ENCODE assay signal across 24 mouse cellular contexts in the genomic region with DNA sequence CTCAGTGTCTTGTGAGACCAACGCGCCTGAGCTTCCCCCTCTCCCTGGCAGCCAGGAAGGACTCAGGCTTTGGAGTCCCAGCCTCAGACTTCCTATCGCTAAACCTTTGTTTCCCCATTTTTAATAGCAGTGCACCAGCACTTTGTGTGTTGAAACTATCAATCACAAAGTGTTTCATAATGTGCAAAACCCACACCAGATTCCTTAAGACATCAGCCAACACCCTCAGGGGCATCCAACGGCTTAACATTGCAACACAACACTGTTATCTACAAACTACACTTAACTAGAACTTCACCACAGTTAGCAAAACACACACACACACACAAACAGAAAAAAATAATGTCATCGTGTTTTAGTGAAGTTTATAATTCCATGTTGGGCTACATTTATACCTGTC. TPM values are rescaled to one million over a fixed set of nuclear protein-coding genes. Genes with fewer than 3 reads are reported as not detected.
DNase-seq lines count a peak whose midpoint lies in the region; ATAC-seq and TF ChIP-seq lines count a peak whose summit lies in the region.
"Had no signal": no experiment of that assay in that cellular context is flagged by ENCODE, and none has a peak within 500 bp of the region (broad histone marks: within the 10 kb centered on the region; RNA-seq: fewer than 3 reads in every experiment).

No protein-coding gene starts in this region.

- H3K4me2 ChIP-seq in liver, embryonic 16.5 days (ENCODE audit: low read depth, low read length), result no peak overlapping the region
- no peak overlapping the region for H3K4me2 ChIP-seq in hindbrain, embryonic 14.5 days (replicated peaks)
- H3K4me2 ChIP-seq: embryonic facial prominence, embryonic 13.5 days; heart, embryonic 15.5 days; limb, embryonic 13.5 days; midbrain, embryonic 13.5 days; neural tube, embryonic 13.5 days had no signal

- H3K4me1 ChIP-seq in liver, adult 2 months (ENCODE audit: control insufficient read depth, insufficient read depth, low read length), result peaks cover 30% of the 10 kb centered on the region
- peaks cover 35% of the 10 kb centered on the region for H3K4me1 ChIP-seq in bone marrow macrophage, adult 2 months (ENCODE audit: control insufficient read depth, insufficient read depth, low read length)
- peaks cover 10% of the 10 kb centered on the region for H3K4me1 ChIP-seq in liver, embryonic 16.5 days (ENCODE audit: control insufficient read depth, low read depth, low read length)
- H3K4me1 ChIP-seq in hindbrain, embryonic 14.5 days (replicated peaks; ENCODE audit: control insufficient read depth, insufficient read depth, low read length), result no peaks in the 10 kb centered on the region
- H3K4me1 ChIP-seq: embryonic facial prominence, embryonic 13.5 days; heart, embryonic 15.5 days; limb, embryonic 13.5 days; neural tube, embryonic 13.5 days had no signal

- no peak overlapping the region for H3K9ac ChIP-seq in liver, adult 2 months (ENCODE audit: low read depth, low read length)
- H3K9ac ChIP-seq in liver, embryonic 16.5 days (ENCODE audit: low read depth, low read length), result no peak overlapping the region
- H3K9ac ChIP-seq in hindbrain, embryonic 14.5 days, result no peak overlapping the region
- H3K9ac ChIP-seq: embryonic facial prominence, embryonic 13.5 days; heart, embryonic 15.5 days; limb, embryonic 13.5 days; midbrain, embryonic 13.5 days; neural tube, embryonic 13.5 days had no signal

- peaks cover 3% of the 10 kb centered on the region; the same call in 1 of the 2 replicates for H3K36me3 ChIP-seq in liver, adult 2 months (ENCODE audit: control insufficient read depth, insufficient read depth, low read length)
- no peaks in the 10 kb centered on the region for H3K36me3 ChIP-seq in liver, embryonic 16.5 days (ENCODE audit: control insufficient read depth, insufficient read depth)
- H3K36me3 ChIP-seq in hindbrain, embryonic 14.5 days (replicated peaks; ENCODE audit: control insufficient read depth, insufficient read depth), result peaks cover 6% of the 10 kb centered on the region

- H3K27ac ChIP-seq in liver, adult 2 months (replicated peaks; ENCODE audit: insufficient read depth, low read depth, low read length), result peak overlapping the region; percentile 68
- peak overlapping the region; percentile 90 for H3K27ac ChIP-seq in bone marrow macrophage, adult 2 months (ENCODE audit: insufficient read depth, low read depth, low read length)
- peak overlapping the region; percentile 60 for H3K27ac ChIP-seq in liver, embryonic 16.5 days (ENCODE audit: low read length)
- no peak overlapping the region for H3K27ac ChIP-seq in hindbrain, embryonic 14.5 days
- H3K27ac ChIP-seq: embryonic facial prominence, embryonic 13.5 days; heart, embryonic 15.5 days; layer of hippocampus, adult 2 months; limb, embryonic 13.5 days; midbrain, embryonic 13.5 days; neural tube, embryonic 13.5 days had no signal

- H3K27me3 ChIP-seq in liver, adult 2 months (ENCODE audit: control insufficient read depth, insufficient read depth, low read length), result no peaks in the 10 kb centered on the region
- H3K27me3 ChIP-seq in liver, embryonic 16.5 days (ENCODE audit: control insufficient read depth, insufficient read depth, low read depth, low read length), result no peaks in the 10 kb centered on the region
- no peaks in the 10 kb centered on the region for H3K27me3 ChIP-seq in hindbrain, embryonic 14.5 days (ENCODE audit: control insufficient read depth, insufficient read depth, low read length)
- H3K27me3 ChIP-seq: embryonic facial prominence, embryonic 13.5 days; heart, embryonic 15.5 days; limb, embryonic 13.5 days; midbrain, embryonic 13.5 days; neural tube, embryonic 13.5 days had no signal

- peaks cover 49% of the 10 kb centered on the region for H3K79me2 ChIP-seq in liver, adult 2 months (ENCODE audit: control insufficient read depth, insufficient read depth, low read length)

- no peak for ATAC-seq in liver, embryonic 16.5 days (ENCODE audit: low read depth)
- no peak for ATAC-seq in hindbrain, embryonic 14.5 days (ENCODE audit: low FRiP score)
- ATAC-seq: forebrain, embryonic 16.5 days; midbrain, embryonic 13.5 days had no signal

- DNase-seq in liver, adult 2 months (ENCODE audit: extremely low read depth, low read depth, low spot score), result peak; percentile 72
- DNase-seq in liver (no peak), 416B (ENCODE audit: low read depth) (peak; percentile 93)
- DNase-seq in hindbrain, embryonic 14.5 days (ENCODE audit: low spot score), result no peak
- DNase-seq in adrenal gland, postnatal 36 days, result no peak
- DNase-seq in ovary, postnatal 36 days (ENCODE audit: low spot score), result no peak
- DNase-seq: adrenal gland, adult 2 months; cerebellum, adult 11 months; cerebellum, postnatal 10 days; heart, postnatal 4 days; kidney, adult 18-20 months; kidney, postnatal 14 days; layer of hippocampus, postnatal 36 days; thymus, adult 18-20 months had no signal

- no peak for TF ChIP-seq CTCF in liver, adult 2 months (IDR thresholded peaks at IDR 0.05; ENCODE audit: low read depth, low read length)
- TF ChIP-seq CTCF in bone marrow macrophage, adult 2 months (IDR thresholded peaks at IDR 0.05; ENCODE audit: low read depth, low read length), result no peak

- 22% methylated on average over 5 of the region's 5 CpGs for WGBS in liver, adult 2 months
- 14% methylated on average over 5 of the region's 5 CpGs for WGBS in liver, embryonic 16.5 days (ENCODE audit: insufficient replicate concordance)
- WGBS in hindbrain, embryonic 14.5 days, result 75% methylated on average over 5 of the region's 5 CpGs

- TF ChIP-seq POLR2A in liver, adult 2 months (IDR thresholded peaks at IDR 0.05; ENCODE audit: extremely low read depth, insufficient read depth, low read length), result no peak
- TF ChIP-seq POLR2A in bone marrow macrophage, adult 2 months (IDR thresholded peaks at IDR 0.05; ENCODE audit: borderline replicate concordance, low read depth, low read length), result no peak

- no peaks in the 10 kb centered on the region for H3K9me3 ChIP-seq in liver, embryonic 16.5 days (replicated peaks; ENCODE audit: control insufficient read depth, low read length)
- no peaks in the 10 kb centered on the region for H3K9me3 ChIP-seq in hindbrain, embryonic 14.5 days (ENCODE audit: control insufficient read depth, low read length)
- H3K9me3 ChIP-seq: embryonic facial prominence, embryonic 13.5 days; heart, embryonic 15.5 days; limb, embryonic 13.5 days; midbrain, embryonic 13.5 days; neural tube, embryonic 13.5 days had no signal

- H3K4me3 ChIP-seq in liver, adult 2 months (ENCODE audit: insufficient read depth, low read depth, low read length), result no peak overlapping the region
- H3K4me3 ChIP-seq in bone marrow macrophage, adult 2 months (ENCODE audit: insufficient read depth, low read length), result no peak overlapping the region
- H3K4me3 ChIP-seq in liver, embryonic 16.5 days (ENCODE audit: low read depth, low read length), result no peak overlapping the region
- no peak overlapping the region for H3K4me3 ChIP-seq in hindbrain, embryonic 14.5 days (replicated peaks; ENCODE audit: low read length)
- H3K4me3 ChIP-seq: embryonic facial prominence, embryonic 13.5 days; heart, embryonic 15.5 days; layer of hippocampus, adult 2 months; limb, embryonic 13.5 days; midbrain, embryonic 13.5 days; neural tube, embryonic 13.5 days had no signal

RNA-seq across cellular contexts. Expression of a gene that starts 8.9 kb away (rescaled TPM):
- 273 and 293 TPM in 2 replicates for total RNA-seq in liver, adult 2 months (2014; rRNA removed)
- polyA plus RNA-seq in liver, adult 2 months (2012; rRNA removed), result 521 and 573 TPM in 2 replicates
- polyA plus RNA-seq in bone marrow macrophage, adult 2 months (2012; ENCODE audit: insufficient read depth, insufficient read length, missing spikeins), result 56.1 and 59.3 TPM in 2 replicates
- 36.7 and 43.1 TPM in 2 replicates for polyA plus RNA-seq in liver, embryonic 16.5 days (2015; fragmentation: Nextera tagmentation; extraction: Ambion mirVana)
- 33.0 and 37.3 TPM in 2 replicates for polyA plus RNA-seq in hindbrain, embryonic 14.5 days (2014; fragmentation: Nextera tagmentation; extraction: Ambion mirVana)
- 100 to 1,000 TPM; 176 to 245 TPM for total RNA-seq in adrenal gland, postnatal 36 days (2021)

RNA-seq across cellular contexts. Expression of a gene that starts 9.1 kb away (rescaled TPM):
- total RNA-seq in liver, adult 2 months (2014; rRNA removed), result 30.4 and 32.1 TPM in 2 replicates
- polyA plus RNA-seq in liver, adult 2 months (2012; rRNA removed), result 70.3 and 75.1 TPM in 2 replicates
- polyA plus RNA-seq in bone marrow macrophage, adult 2 months (2012; ENCODE audit: insufficient read depth, insufficient read length, missing spikeins), result 22.6 and 30.6 TPM in 2 replicates
- polyA plus RNA-seq in liver, embryonic 16.5 days (2015; fragmentation: Nextera tagmentation; extraction: Ambion mirVana), result 39.1 and 40.7 TPM in 2 replicates
- polyA plus RNA-seq in hindbrain, embryonic 14.5 days (2014; fragmentation: Nextera tagmentation; extraction: Ambion mirVana), result 31.5 and 39.7 TPM in 2 replicates
- total RNA-seq in adrenal gland, postnatal 36 days (2021), result 10 to 100 TPM; 39.6 to 54.0 TPM

RNA-seq across cellular contexts. Expression of a gene that starts 23.4 kb away (rescaled TPM):
- total RNA-seq in liver, adult 2 months (2014; rRNA removed), result 0.46 and 0.67 TPM in 2 replicates
- polyA plus RNA-seq in liver, adult 2 months (2012; rRNA removed), result 0.90 and 1.1 TPM in 2 replicates
- 59.1 and 61.2 TPM in 2 replicates for polyA plus RNA-seq in bone marrow macrophage, adult 2 months (2012; ENCODE audit: insufficient read depth, insufficient read length, missing spikeins)
- 2.9 and 3.1 TPM in 2 replicates for polyA plus RNA-seq in liver, embryonic 16.5 days (2015; fragmentation: Nextera tagmentation; extraction: Ambion mirVana)
- 0.27 and 0.43 TPM in 2 replicates for polyA plus RNA-seq in hindbrain, embryonic 14.5 days (2014; fragmentation: Nextera tagmentation; extraction: Ambion mirVana)
- total RNA-seq in adrenal gland, postnatal 36 days (2021), result 1 to 10 TPM; 1.8 to 2.0 TPM

RNA-seq across cellular contexts. Expression of a gene that starts 25.1 kb away (rescaled TPM):
- not detected in 2 replicates for total RNA-seq in liver, adult 2 months (2014; rRNA removed)
- not detected in 2 replicates for polyA plus RNA-seq in liver, adult 2 months (2012; rRNA removed)
- polyA plus RNA-seq in bone marrow macrophage, adult 2 months (2012; ENCODE audit: insufficient read depth, insufficient read length, missing spikeins), result 0.87 TPM in 1 of 2 replicates, not detected in the other
- 0.78 and 1.3 TPM in 2 replicates for polyA plus RNA-seq in liver, embryonic 16.5 days (2015; fragmentation: Nextera tagmentation; extraction: Ambion mirVana)
- polyA plus RNA-seq in hindbrain, embryonic 14.5 days (2014; fragmentation: Nextera tagmentation; extraction: Ambion mirVana), result 54.1 and 64.8 TPM in 2 replicates
- not detected for total RNA-seq in adrenal gland, postnatal 36 days (2021)
- total RNA-seq: gastrocnemius, postnatal 4 days had no signal

RNA-seq across cellular contexts. Expression of a gene that starts 30.6 kb away (rescaled TPM):
- 36.0 and 40.7 TPM in 2 replicates for total RNA-seq in liver, adult 2 months (2014; rRNA removed)
- polyA plus RNA-seq in liver, adult 2 months (2012; rRNA removed), result 62.3 and 64.0 TPM in 2 replicates
- polyA plus RNA-seq in bone marrow macrophage, adult 2 months (2012; ENCODE audit: insufficient read depth, insufficient read length, missing spikeins), result 41.2 and 47.8 TPM in 2 replicates
- polyA plus RNA-seq in liver, embryonic 16.5 days (2015; fragmentation: Nextera tagmentation; extraction: Ambion mirVana), result 8.1 and 8.9 TPM in 2 replicates
- polyA plus RNA-seq in hindbrain, embryonic 14.5 days (2014; fragmentation: Nextera tagmentation; extraction: Ambion mirVana), result 43.3 and 43.8 TPM in 2 replicates
- total RNA-seq in adrenal gland, postnatal 36 days (2021), result 10 to 100 TPM; 22.1 to 25.3 TPM

Comparison
In these comparisons a context has a peak if more than half of its experiments do, and no peak if none do; other contexts are left out.
1. DNase-seq: peak in liver, adult 2 months (single experiment) and 416B (single experiment); none in liver (single experiment), hindbrain, embryonic 14.5 days (single experiment), adrenal gland, postnatal 36 days (0 of 2) and ovary, postnatal 36 days (single experiment).
2. RNA of a gene that starts 23.4 kb away (polyA plus RNA-seq): 59.1 to 61.2 TPM in bone marrow macrophage, adult 2 months; 2.9 to 3.1 TPM in liver, embryonic 16.5 days, 0.90 to 1.1 TPM in liver, adult 2 months and 0.27 to 0.43 TPM in hindbrain, embryonic 14.5 days; every median in the first group is over 10 times any median in the second.